Mouse (Mus musculus): Measurements from ENCODE around the gene Scamp2. TPM values are rescaled to one million over a fixed set of nuclear protein-coding genes. Genes with fewer than 3 reads are reported as not detected.

Gene Scamp2
- polyA plus RNA-seq, 1 experiment from 2014 or later, result 24.9 TPM

- no peak overlapping the region for H3K4me3 ChIP-seq (replicated peaks)
- no peak overlapping the region for H3K9ac ChIP-seq
- no peak overlapping the region for H3K27ac ChIP-seq (replicated peaks)
- 30% methylated on average over 4 of the region's 4 CpGs for WGBS (ENCODE audit: insufficient replicate concordance)
- no peak overlapping the region for H3K4me2 ChIP-seq
- H3K9me3 ChIP-seq (replicated peaks), result no peaks in the 10 kb centered on the region
- peaks cover 21% of the 10 kb centered on the region for H3K4me1 ChIP-seq (replicated peaks)
- peaks cover 8% of the 10 kb centered on the region; the same call in 1 of the 2 replicates for H3K27me3 ChIP-seq
- H3K36me3 ChIP-seq (replicated peaks), result peaks cover 9% of the 10 kb centered on the region; the same call in 1 of the 2 replicates
- ATAC-seq (ENCODE audit: insufficient read depth), result no peak
These were observed 37.2 kb downstream of the Scamp2 start for GRCm38 (mm10) chr9:57597929-57598382.

GRCm38 (mm10) chr9:57598851-57599563, 38.3 kb downstream of the Scamp2 start:
- Histone ChIP-seq H3K4me2 (no peak overlapping the region), H3K4me3 (replicated peaks) (no peak overlapping the region), H3K36me3 (replicated peaks) (peaks cover 3% of the 10 kb centered on the region; the same call in 1 of the 2 replicates), H3K27me3 (peaks cover 13% of the 10 kb centered on the region), H3K9ac (no peak overlapping the region), H3K9me3 (replicated peaks) (no peaks in the 10 kb centered on the region), H3K4me1 (replicated peaks) (peaks cover 16% of the 10 kb centered on the region), H3K27ac (replicated peaks) (no peak overlapping the region)
- 55% methylated on average over 8 of the region's 8 CpGs for WGBS (ENCODE audit: insufficient replicate concordance)
- no peak for ATAC-seq (ENCODE audit: insufficient read depth)

GRCm38 (mm10) chr9:57600620-57601352, 40.0 kb downstream of the Scamp2 start:
- ATAC-seq (ENCODE audit: insufficient read depth), result no peak
- Histone ChIP-seq H3K27ac (replicated peaks) (no peak overlapping the region), H3K36me3 (replicated peaks) (no peaks in the 10 kb centered on the region), H3K9ac (no peak overlapping the region), H3K9me3 (replicated peaks) (no peaks in the 10 kb centered on the region), H3K27me3 (peaks cover 29% of the 10 kb centered on the region), H3K4me2 (no peak overlapping the region), H3K4me1 (replicated peaks) (peaks cover 11% of the 10 kb centered on the region), H3K4me3 (replicated peaks) (no peak overlapping the region)
- WGBS (ENCODE audit: insufficient replicate concordance), result 15% methylated on average over 3 of the region's 3 CpGs

- Histone ChIP-seq H3K4me1 (replicated peaks) (peaks cover 11% of the 10 kb centered on the region), H3K4me2 (no peak overlapping the region), H3K36me3 (replicated peaks) (no peaks in the 10 kb centered on the region), H3K9me3 (replicated peaks) (no peaks in the 10 kb centered on the region), H3K4me3 (replicated peaks) (no peak overlapping the region), H3K27me3 (peaks cover 35% of the 10 kb centered on the region), H3K9ac (no peak overlapping the region), H3K27ac (replicated peaks) (no peak overlapping the region)
- no peak for ATAC-seq (ENCODE audit: insufficient read depth)
- 49% methylated on average over 2 of the region's 2 CpGs for WGBS (ENCODE audit: insufficient replicate concordance)
These were observed 40.6 kb downstream of the Scamp2 start for GRCm38 (mm10) chr9:57601353-57601706.

GRCm38 (mm10) chr9:57602098-57602497, 41.4 kb downstream of the Scamp2 start:
- Histone ChIP-seq H3K9me3 (replicated peaks) (no peaks in the 10 kb centered on the region), H3K4me1 (replicated peaks) (peaks cover 11% of the 10 kb centered on the region), H3K27ac (replicated peaks) (no peak overlapping the region), H3K9ac (no peak overlapping the region), H3K36me3 (replicated peaks) (no peaks in the 10 kb centered on the region), H3K4me2 (no peak overlapping the region), H3K4me3 (replicated peaks) (no peak overlapping the region), H3K27me3 (peaks cover 42% of the 10 kb centered on the region)
- WGBS (ENCODE audit: insufficient replicate concordance), result 58% methylated on average over 8 of the region's 8 CpGs
- ATAC-seq (ENCODE audit: insufficient read depth), result no peak

- H3K9me3 ChIP-seq (replicated peaks), result no peaks in the 10 kb centered on the region
- H3K9ac ChIP-seq, result no peak overlapping the region
- peaks cover 11% of the 10 kb centered on the region for H3K4me1 ChIP-seq (replicated peaks)
- no peaks in the 10 kb centered on the region for H3K36me3 ChIP-seq (replicated peaks)
- H3K27me3 ChIP-seq, result peaks cover 61% of the 10 kb centered on the region
- H3K4me3 ChIP-seq (replicated peaks), result no peak overlapping the region
- no peak overlapping the region for H3K27ac ChIP-seq (replicated peaks)
- no peak overlapping the region for H3K4me2 ChIP-seq
- 62% methylated on average over 4 of the region's 4 CpGs for WGBS (ENCODE audit: insufficient replicate concordance)
- no peak for ATAC-seq (ENCODE audit: insufficient read depth)
These were observed 44.1 kb downstream of the Scamp2 start for GRCm38 (mm10) chr9:57604875-57605274.

GRCm38 (mm10) chr9:57605503-57605902, 44.8 kb downstream of the Scamp2 start:
- no peak overlapping the region for H3K4me3 ChIP-seq (replicated peaks)
- 15% methylated on average over 9 of the region's 9 CpGs for WGBS (ENCODE audit: insufficient replicate concordance)
- no peak overlapping the region for H3K9ac ChIP-seq
- no peak for ATAC-seq (ENCODE audit: insufficient read depth)
- H3K27me3 ChIP-seq, result peaks cover 66% of the 10 kb centered on the region
- H3K36me3 ChIP-seq (replicated peaks), result no peaks in the 10 kb centered on the region
- no peaks in the 10 kb centered on the region for H3K9me3 ChIP-seq (replicated peaks)
- no peak overlapping the region for H3K4me2 ChIP-seq
- H3K4me1 ChIP-seq (replicated peaks), result peaks cover 7% of the 10 kb centered on the region
- H3K27ac ChIP-seq (replicated peaks), result no peak overlapping the region

GRCm38 (mm10) chr9:57606139-57606851, 45.6 kb downstream of the Scamp2 start, which contains the start of gene Cplx3:
Gene Cplx3 (minus strand): TSS chr9:57606281.
- Histone ChIP-seq H3K27me3 (peaks cover 70% of the 10 kb centered on the region), H3K4me2 (no peak within 1 kb of the TSS), H3K9ac (no peak within 1 kb of the TSS), H3K9me3 (replicated peaks) (no peaks in the 10 kb centered on the region), H3K27ac (replicated peaks) (no peak within 1 kb of the TSS), H3K36me3 (replicated peaks) (no peaks in the 10 kb centered on the region), H3K4me3 (replicated peaks) (no peak within 1 kb of the TSS), H3K4me1 (replicated peaks) (no peaks in the 10 kb centered on the region)
- 9% methylated on average over 24 of the region's 24 CpGs for WGBS (ENCODE audit: insufficient replicate concordance)
- ATAC-seq (ENCODE audit: insufficient read depth), result no peak

- 42% methylated on average over 3 of the region's 3 CpGs for WGBS (ENCODE audit: insufficient replicate concordance)
- no peak overlapping the region for H3K27ac ChIP-seq (replicated peaks)
- H3K4me3 ChIP-seq (replicated peaks), result no peak overlapping the region
- H3K4me1 ChIP-seq (replicated peaks), result no peaks in the 10 kb centered on the region
- H3K27me3 ChIP-seq, result peaks cover 59% of the 10 kb centered on the region
- no peaks in the 10 kb centered on the region for H3K9me3 ChIP-seq (replicated peaks)
- H3K36me3 ChIP-seq (replicated peaks), result no peaks in the 10 kb centered on the region
- no peak overlapping the region for H3K9ac ChIP-seq
- ATAC-seq (ENCODE audit: insufficient read depth), result no peak
- no peak overlapping the region for H3K4me2 ChIP-seq
These were observed 49.1 kb downstream of the Scamp2 start for GRCm38 (mm10) chr9:57609803-57610202.

GRCm38 (mm10) chr9:57610359-57610826, 49.6 kb downstream of the Scamp2 start:
- 46% methylated on average over 3 of the region's 3 CpGs for WGBS (ENCODE audit: insufficient replicate concordance)
- no peak for ATAC-seq (ENCODE audit: insufficient read depth)

GRCm38 (mm10) chr9:57612587-57612986, 51.8 kb downstream of the Scamp2 start:
- Histone ChIP-seq H3K36me3 (replicated peaks) (no peaks in the 10 kb centered on the region), H3K9me3 (replicated peaks) (no peaks in the 10 kb centered on the region), H3K4me3 (replicated peaks) (no peak overlapping the region), H3K4me2 (no peak overlapping the region), H3K27me3 (peaks cover 36% of the 10 kb centered on the region), H3K9ac (no peak overlapping the region), H3K27ac (replicated peaks) (no peak overlapping the region), H3K4me1 (replicated peaks) (peaks cover 11% of the 10 kb centered on the region; the same call in 1 of the 2 replicates)
- 62% methylated on average over 7 of the region's 7 CpGs for WGBS (ENCODE audit: insufficient replicate concordance)
- no peak for ATAC-seq (ENCODE audit: insufficient read depth)

More at GRCm38 (mm10) chr9:57610359-57610826, 49.6 kb downstream of the Scamp2 start:
- Histone ChIP-seq H3K27ac (replicated peaks) (no peak overlapping the region), H3K9ac (no peak overlapping the region), H3K36me3 (replicated peaks) (no peaks in the 10 kb centered on the region), H3K4me1 (replicated peaks) (peaks cover 6% of the 10 kb centered on the region; the same call in 1 of the 2 replicates), H3K27me3 (peaks cover 54% of the 10 kb centered on the region), H3K4me3 (replicated peaks) (no peak overlapping the region), H3K4me2 (no peak overlapping the region), H3K9me3 (replicated peaks) (no peaks in the 10 kb centered on the region)
